Mouse (Mus musculus) midbrain, postnatal 0 days (tissue): Measurements from ENCODE around the gene Slc25a42. TPM values are rescaled to one million over a fixed set of nuclear protein-coding genes. Genes with fewer than 3 reads are reported as not detected.

Experiments used
- ATAC-seq: fragments of 200-750 bp; cut with Nextera tagmentation; 2 replicates; pipeline ENCODE4 v1.8.0; 2017; ENCODE audit warnings: moderate number of reproducible peaks, mild to moderate bottlenecking, moderate TSS enrichment, moderate library complexity; ENCODE audit not compliant: low FRiP score
- DNase-seq: peaks from one replicate; pipeline ENCODE4 v3.0.0-alpha.2; 2015; ENCODE audit warnings: low spot score
- H3K27ac ChIP-seq: fragments of 300-500 bp; sonication (generic); 2 replicates; pipeline ENCODE4 v1.5.1; 2014; ENCODE audit warnings: low read depth, mild to moderate bottlenecking, low read length, mixed read lengths
- H3K27me3 ChIP-seq: fragments of 300-500 bp; sonication (generic); 2 replicates; pipeline ENCODE4 v1.6.1; 2014; ENCODE audit warnings: low read length, control low read depth, mixed read lengths; ENCODE audit not compliant: insufficient read depth
- H3K36me3 ChIP-seq: fragments of 300-500 bp; sonication (generic); 2 replicates; pipeline ENCODE4 v1.6.1; 2014; ENCODE audit warnings: low read length, control low read depth, mixed read lengths; ENCODE audit not compliant: insufficient read depth
- H3K4me1 ChIP-seq: fragments of 300-500 bp; sonication (generic); 2 replicates; pipeline ENCODE4 v1.6.1; 2014; ENCODE audit warnings: mild to moderate bottlenecking, control low read depth, antibody characterized with exemption, low read length, mixed read lengths; ENCODE audit not compliant: insufficient read depth
- H3K4me2 ChIP-seq: fragments of 300-500 bp; sonication (generic); 2 replicates; pipeline ENCODE4 v1.6.1; 2014; ENCODE audit warnings: low read depth, mild to moderate bottlenecking, low read length, mixed read lengths; ENCODE audit not compliant: poor library complexity, severe bottlenecking
- H3K4me3 ChIP-seq: fragments of 300-500 bp; sonication (generic); 2 replicates; pipeline ENCODE4 v1.5.1; 2014; ENCODE audit warnings: low read depth, mild to moderate bottlenecking, low read length, moderate library complexity
- H3K9ac ChIP-seq: fragments of 300-500 bp; sonication (generic); replicated peaks from 2 replicates; pipeline ENCODE4 v1.6.1; 2014; ENCODE audit warnings: mild to moderate bottlenecking, low read length, moderate library complexity, mixed read lengths; ENCODE audit not compliant: poor library complexity, severe bottlenecking
- H3K9me3 ChIP-seq: fragments of 300-500 bp; sonication (generic); 2 replicates; pipeline ENCODE4 v1.6.1; 2016; ENCODE audit warnings: low read length, control low read depth
- CTCF ChIP-seq: IDR thresholded peaks from 2 replicates; pipeline ENCODE4 v1.5.1; 2016; ENCODE audit warnings: antibody characterized with exemption, mild to moderate bottlenecking
- WGBS: fragments of 180-500 bp; shearing (Covaris S2); extraction: QIAGEN DNeasy Blood & Tissue Kit; methylation state at CpG from one replicate; pipeline ENCODE4 v1.1.7; 2014; 5-methylcytosine and 5-hydroxymethylcytosine counted together
- polyA plus RNA-seq: library from polyadenylated mRNA; unstranded; fragments of >200 nt; fragmentation: Nextera tagmentation; extraction: Ambion mirVana; gene quantifications from 2 replicates; pipeline ENCODE4 v1.2.1, GENCODE M21; 2015
- total RNA-seq: library from RNA; depleted of rRNA; stranded (reverse); fragments of >200 nt; gene quantifications from 2 replicates; pipeline ENCODE4 v1.2.3, GENCODE M21; 2014

Gene Slc25a42
- total and polyA plus RNA-seq, 2 experiments from 2014 or later = 9.3 to 15.1 TPM

DNA sequence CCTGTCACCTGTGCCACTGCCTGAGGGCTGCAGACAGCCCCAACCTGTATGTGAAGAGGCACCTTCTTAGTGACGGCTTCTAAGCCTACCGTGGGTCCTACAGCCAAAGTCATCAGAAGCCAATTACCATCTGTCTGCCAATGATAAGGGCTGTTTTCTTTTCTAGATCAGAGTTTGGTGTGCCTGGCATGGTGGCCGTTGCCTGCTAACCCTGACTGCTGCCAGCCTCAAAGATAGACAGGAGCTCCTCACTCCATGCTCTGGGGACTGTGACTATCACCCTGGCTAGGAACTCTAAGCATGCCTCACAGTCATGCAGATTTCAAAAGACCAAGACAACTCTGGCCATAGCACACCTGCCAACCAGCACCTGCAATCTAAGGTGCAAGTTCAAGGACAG, 10.7 kb downstream of the Slc25a42 start:
- Histone ChIP-seq H3K36me3 (no peaks in the 10 kb centered on the region), H3K9ac (no peak overlapping the region), H3K4me2 (no peak overlapping the region), H3K27me3 (no peaks in the 10 kb centered on the region), H3K4me1 (peaks cover 2% of the 10 kb centered on the region; the same call in 1 of the 2 replicates), H3K4me3 (no peak overlapping the region), H3K9me3 (no peaks in the 10 kb centered on the region), H3K27ac (no peak overlapping the region)
- no peak for DNase-seq
- no peak for TF ChIP-seq CTCF
- ATAC-seq = no peak
- 90% methylated on average over 3 of the region's 3 CpGs for WGBS

DNA sequence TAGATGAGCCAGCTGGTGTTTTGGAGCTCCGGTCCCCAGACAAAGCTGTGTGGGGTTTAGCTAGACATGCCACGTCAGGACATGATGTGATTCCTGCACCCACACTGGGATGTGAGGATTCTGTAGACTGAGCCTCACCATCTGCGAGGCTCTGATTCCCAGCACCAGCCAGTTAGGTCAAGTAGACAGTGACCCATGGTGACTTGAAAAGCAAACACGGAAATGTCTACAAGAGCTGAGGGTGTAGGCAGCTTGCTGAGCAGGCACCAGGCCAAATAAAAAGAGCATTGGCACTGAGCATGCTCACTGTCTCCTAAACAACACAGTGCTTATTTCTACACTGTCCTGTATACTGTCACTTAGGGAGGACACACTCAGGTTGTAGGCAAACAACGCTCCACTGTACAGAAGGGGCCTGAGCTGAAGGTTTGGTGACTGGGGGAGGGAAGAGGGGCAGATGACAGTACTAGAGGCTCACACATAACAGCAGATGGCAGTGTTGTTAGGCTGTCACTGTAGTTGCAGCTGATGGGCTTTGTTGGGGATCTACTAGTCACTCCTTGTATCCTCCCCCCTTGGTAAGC, 11.9 kb downstream of the Slc25a42 start:
- ATAC-seq = 0 out of 2 replicates have a peak, but pooled peaks have one; percentile 41
- Histone ChIP-seq H3K27ac (no peak overlapping the region), H3K4me3 (no peak overlapping the region), H3K9me3 (no peaks in the 10 kb centered on the region), H3K9ac (no peak overlapping the region), H3K4me2 (no peak overlapping the region), H3K36me3 (no peaks in the 10 kb centered on the region), H3K4me1 (peaks cover 2% of the 10 kb centered on the region; the same call in 1 of the 2 replicates), H3K27me3 (no peaks in the 10 kb centered on the region)
- 68% methylated on average over 5 of the region's 5 CpGs for whole genome bisulfite sequencing
- peak; percentile 55 for DNase-seq
- TF ChIP-seq CTCF = peak; percentile 54

DNA sequence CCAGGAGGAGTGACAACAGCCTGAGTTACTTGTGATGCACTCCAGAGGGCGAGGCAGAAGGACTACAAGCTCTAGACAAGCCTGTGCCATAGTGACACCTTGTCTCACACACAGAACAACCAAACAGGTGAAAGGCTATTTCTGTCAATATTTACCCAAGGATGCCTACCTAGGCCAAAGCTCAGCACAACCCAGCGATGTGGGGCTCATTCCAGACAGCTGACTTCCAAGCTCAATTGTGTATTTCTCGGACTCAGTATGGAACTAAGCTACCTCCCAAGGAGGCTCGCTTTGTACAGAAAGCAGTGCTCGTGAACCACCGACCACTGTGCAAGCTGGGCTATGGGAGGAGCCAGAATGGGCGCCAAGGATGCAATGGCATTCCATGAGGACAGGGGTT, 14.5 kb downstream of the Slc25a42 start:
- ATAC-seq = no peak
- Histone ChIP-seq H3K9me3 (no peaks in the 10 kb centered on the region), H3K36me3 (peaks cover 7% of the 10 kb centered on the region), H3K9ac (no peak overlapping the region), H3K27ac (no peak overlapping the region), H3K27me3 (no peaks in the 10 kb centered on the region), H3K4me1 (peaks cover 2% of the 10 kb centered on the region; the same call in 1 of the 2 replicates), H3K4me3 (no peak overlapping the region), H3K4me2 (no peak overlapping the region)
- DNase-seq = peak; percentile 16
- TF ChIP-seq CTCF = no peak
- WGBS = 38% methylated on average over 7 of the region's 7 CpGs

DNA sequence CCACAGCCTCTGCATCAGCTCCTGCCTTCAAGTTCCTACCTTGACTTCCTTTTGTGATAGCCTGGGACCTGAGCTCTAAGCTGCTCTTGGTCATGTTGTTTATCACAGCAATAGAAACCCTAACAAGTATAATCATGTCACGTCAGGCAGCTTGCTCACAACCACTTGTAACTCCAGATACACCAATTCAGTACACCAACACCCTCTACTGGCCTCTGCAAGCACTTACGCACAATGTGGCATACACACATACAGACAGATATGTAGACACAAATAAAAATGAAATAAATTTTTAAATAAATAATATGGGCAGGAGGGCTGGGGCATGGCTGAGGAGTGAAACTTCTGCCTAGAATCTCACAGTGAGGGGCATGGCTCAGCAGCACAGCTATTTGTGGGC, 16.3 kb downstream of the Slc25a42 start:
- 78% methylated on average over 2 of the region's 2 CpGs for WGBS
- no peaks in the 10 kb centered on the region for H3K27me3 ChIP-seq
- no peak overlapping the region for H3K27ac ChIP-seq
- H3K36me3 ChIP-seq = peaks cover 18% of the 10 kb centered on the region
- ATAC-seq (no peak), DNase-seq (no peak)
- H3K4me2 ChIP-seq = no peak overlapping the region
- TF ChIP-seq CTCF = peak; percentile 34
- H3K9ac ChIP-seq = no peak overlapping the region
- peaks cover 2% of the 10 kb centered on the region; the same call in 1 of the 2 replicates for H3K4me1 ChIP-seq
- H3K4me3 ChIP-seq = no peak overlapping the region
- no peaks in the 10 kb centered on the region for H3K9me3 ChIP-seq

DNA sequence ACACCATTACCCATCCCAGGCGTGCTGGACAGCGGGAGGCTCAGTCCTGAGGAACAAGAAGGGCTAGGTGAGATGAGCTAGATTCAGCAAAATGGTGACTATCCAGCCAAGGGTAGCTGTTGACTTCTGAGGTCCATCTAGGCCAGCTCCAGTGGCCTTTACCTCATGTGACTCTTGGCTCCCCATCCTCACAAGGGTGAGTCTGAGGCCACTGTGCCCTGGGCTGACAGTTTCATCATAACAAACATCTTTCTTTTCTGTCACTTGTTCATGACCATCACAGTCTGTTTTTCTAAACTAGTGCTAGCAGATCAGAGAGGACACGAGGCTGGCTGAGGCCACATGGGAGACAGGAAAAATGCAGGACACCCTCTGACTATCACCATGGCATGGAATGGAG, 17.9 kb downstream of the Slc25a42 start:
- no peak for TF ChIP-seq CTCF

DNA sequence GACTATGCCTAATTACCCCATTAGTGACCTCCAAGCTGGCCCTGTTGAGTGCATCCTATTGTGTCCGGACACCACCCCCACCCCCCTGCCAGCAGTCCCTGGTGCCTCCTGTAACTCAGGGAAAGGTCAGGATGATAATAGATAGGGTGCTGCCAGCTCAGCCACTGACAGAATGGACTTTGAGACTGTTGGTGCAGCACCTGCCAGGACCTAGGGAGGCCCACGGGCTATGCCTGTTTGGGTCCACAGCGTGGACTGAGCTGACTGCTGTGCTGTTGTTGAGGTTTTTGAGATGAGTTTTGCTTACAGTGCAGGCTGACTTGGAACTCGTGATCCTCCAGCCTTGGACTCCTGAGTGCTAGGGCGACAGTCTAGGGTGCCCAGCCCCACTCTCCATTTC, 18.9 kb downstream of the Slc25a42 start:
- H3K9me3 ChIP-seq = no peaks in the 10 kb centered on the region
- no peak overlapping the region for H3K4me2 ChIP-seq
- peaks cover 2% of the 10 kb centered on the region; the same call in 1 of the 2 replicates for H3K4me1 ChIP-seq
- DNase-seq = no peak
- no peak for TF ChIP-seq CTCF
- WGBS = 75% methylated on average over 5 of the region's 5 CpGs
- H3K4me3 ChIP-seq = no peak overlapping the region
- H3K27me3 ChIP-seq = no peaks in the 10 kb centered on the region
- ATAC-seq = no peak
- no peak overlapping the region for H3K9ac ChIP-seq
- no peak overlapping the region for H3K27ac ChIP-seq
- peaks cover 41% of the 10 kb centered on the region for H3K36me3 ChIP-seq

More for the DNA sequence above, 17.9 kb downstream of the Slc25a42 start:
- H3K4me3 ChIP-seq = no peak overlapping the region
- ATAC-seq (no peak), DNase-seq (no peak)
- WGBS = 79% methylated on average over 3 of the region's 3 CpGs
- H3K9ac ChIP-seq = no peak overlapping the region
- no peak overlapping the region for H3K4me2 ChIP-seq
- no peaks in the 10 kb centered on the region for H3K9me3 ChIP-seq
- H3K36me3 ChIP-seq = peaks cover 32% of the 10 kb centered on the region
- no peaks in the 10 kb centered on the region for H3K27me3 ChIP-seq
- peaks cover 2% of the 10 kb centered on the region; the same call in 1 of the 2 replicates for H3K4me1 ChIP-seq
- no peak overlapping the region for H3K27ac ChIP-seq
